Mouse (Mus musculus): ENCODE data around the gene Ccdc151. TPM values are rescaled to one million over a fixed set of nuclear protein-coding genes. Genes with fewer than 3 reads are reported as not detected.

Gene Ccdc151
- polyA plus RNA-seq, 1 experiment, result 38.5 TPM

- TF ChIP-seq POLR2A (IDR thresholded peaks at IDR 0.05; ENCODE audit: control insufficient read depth, low read depth, low read length) (no peak), CTCF (IDR thresholded peaks at IDR 0.05; ENCODE audit: control insufficient read depth, insufficient read depth, insufficient replicate concordance, low read depth, low read length) (no peak)
- no peak overlapping the region for H3K4me3 ChIP-seq (ENCODE audit: control insufficient read depth, low read depth, low read length)
- H3K36me3 ChIP-seq (ENCODE audit: control insufficient read depth, insufficient read depth, low read length), result no peaks in the 10 kb centered on the region
- no peak overlapping the region for H3K27ac ChIP-seq (ENCODE audit: control insufficient read depth, insufficient read depth, low read depth, low read length)
- no peaks in the 10 kb centered on the region for H3K27me3 ChIP-seq (ENCODE audit: control insufficient read depth, insufficient read depth, low read length)
- H3K4me1 ChIP-seq (ENCODE audit: control insufficient read depth, insufficient read depth, low read length), result peaks cover 14% of the 10 kb centered on the region
Measured at GRCm38 (mm10) chr9:21958372-21958771, 44.1 kb downstream of the Ccdc151 start.

GRCm38 (mm10) chr9:21955570-21956281 lies 46.7 kb downstream of the Ccdc151 start, which contains the start of gene Swsap1:
Gene Swsap1, plus strand, starts transcription at chr9:21955755.
- Histone ChIP-seq H3K27me3 (ENCODE audit: control insufficient read depth, insufficient read depth, low read length) (no peaks in the 10 kb centered on the region), H3K27ac (ENCODE audit: control insufficient read depth, insufficient read depth, low read depth, low read length) (peak within 1 kb of the TSS; percentile 95), H3K4me1 (ENCODE audit: control insufficient read depth, insufficient read depth, low read length) (peaks cover 8% of the 10 kb centered on the region), H3K36me3 (ENCODE audit: control insufficient read depth, insufficient read depth, low read length) (no peaks in the 10 kb centered on the region), H3K4me3 (ENCODE audit: control insufficient read depth, low read depth, low read length) (peak within 1 kb of the TSS; percentile 94)
- TF ChIP-seq POLR2A (IDR thresholded peaks at IDR 0.05; ENCODE audit: control insufficient read depth, low read depth, low read length) (peak; percentile 71; the same call in 1 of the 2 replicates), CTCF (IDR thresholded peaks at IDR 0.05; ENCODE audit: control insufficient read depth, insufficient read depth, insufficient replicate concordance, low read depth, low read length) (no peak)

GRCm38 (mm10) chr9:21955225-21955569 lies 47.2 kb downstream of the Ccdc151 start:
- TF ChIP-seq CTCF (IDR thresholded peaks at IDR 0.05; ENCODE audit: control insufficient read depth, insufficient read depth, insufficient replicate concordance, low read depth, low read length) (no peak), POLR2A (IDR thresholded peaks at IDR 0.05; ENCODE audit: control insufficient read depth, low read depth, low read length) (no peak)
- Histone ChIP-seq H3K27me3 (ENCODE audit: control insufficient read depth, insufficient read depth, low read length) (no peaks in the 10 kb centered on the region), H3K4me1 (ENCODE audit: control insufficient read depth, insufficient read depth, low read length) (peaks cover 3% of the 10 kb centered on the region; the same call in 1 of the 2 replicates), H3K36me3 (ENCODE audit: control insufficient read depth, insufficient read depth, low read length) (no peaks in the 10 kb centered on the region), H3K4me3 (ENCODE audit: control insufficient read depth, low read depth, low read length) (peak overlapping the region; percentile 94), H3K27ac (ENCODE audit: control insufficient read depth, insufficient read depth, low read depth, low read length) (peak overlapping the region; percentile 78)

GRCm38 (mm10) chr9:21954635-21955034 lies 47.8 kb downstream of the Ccdc151 start:
- H3K4me3 ChIP-seq (ENCODE audit: control insufficient read depth, low read depth, low read length), result no peak overlapping the region

GRCm38 (mm10) chr9:21953600-21953999 lies 48.8 kb downstream of the Ccdc151 start:
- Histone ChIP-seq H3K27ac (ENCODE audit: control insufficient read depth, insufficient read depth, low read depth, low read length) (no peak overlapping the region), H3K27me3 (ENCODE audit: control insufficient read depth, insufficient read depth, low read length) (no peaks in the 10 kb centered on the region), H3K4me3 (ENCODE audit: control insufficient read depth, low read depth, low read length) (no peak overlapping the region), H3K4me1 (ENCODE audit: control insufficient read depth, insufficient read depth, low read length) (peaks cover 3% of the 10 kb centered on the region), H3K36me3 (ENCODE audit: control insufficient read depth, insufficient read depth, low read length) (no peaks in the 10 kb centered on the region)
- TF ChIP-seq CTCF (IDR thresholded peaks at IDR 0.05; ENCODE audit: control insufficient read depth, insufficient read depth, insufficient replicate concordance, low read depth, low read length) (no peak), POLR2A (IDR thresholded peaks at IDR 0.05; ENCODE audit: control insufficient read depth, low read depth, low read length) (no peak)

More at GRCm38 (mm10) chr9:21954635-21955034, 47.8 kb downstream of the Ccdc151 start:
- no peak overlapping the region for H3K27ac ChIP-seq (ENCODE audit: control insufficient read depth, insufficient read depth, low read depth, low read length)
- H3K36me3 ChIP-seq (ENCODE audit: control insufficient read depth, insufficient read depth, low read length), result no peaks in the 10 kb centered on the region
- H3K4me1 ChIP-seq (ENCODE audit: control insufficient read depth, insufficient read depth, low read length), result peaks cover 3% of the 10 kb centered on the region; the same call in 1 of the 2 replicates
- H3K27me3 ChIP-seq (ENCODE audit: control insufficient read depth, insufficient read depth, low read length), result no peaks in the 10 kb centered on the region
- TF ChIP-seq CTCF (IDR thresholded peaks at IDR 0.05; ENCODE audit: control insufficient read depth, insufficient read depth, insufficient replicate concordance, low read depth, low read length) (no peak), POLR2A (IDR thresholded peaks at IDR 0.05; ENCODE audit: control insufficient read depth, low read depth, low read length) (no peak)

- no peaks in the 10 kb centered on the region for H3K36me3 ChIP-seq (ENCODE audit: control insufficient read depth, insufficient read depth, low read length)
- H3K27ac ChIP-seq (ENCODE audit: control insufficient read depth, insufficient read depth, low read depth, low read length), result no peak overlapping the region
- no peak for TF ChIP-seq POLR2A (IDR thresholded peaks at IDR 0.05; ENCODE audit: control insufficient read depth, low read depth, low read length)
- TF ChIP-seq CTCF (IDR thresholded peaks at IDR 0.05; ENCODE audit: control insufficient read depth, insufficient read depth, insufficient replicate concordance, low read depth, low read length), result peak; percentile 52; the same call in 1 of the 2 replicates
Measured at GRCm38 (mm10) chr9:21951977-21952376, 50.5 kb downstream of the Ccdc151 start.

GRCm38 (mm10) chr9:21950322-21950721 lies 52.1 kb downstream of the Ccdc151 start:
- Histone ChIP-seq H3K36me3 (ENCODE audit: control insufficient read depth, insufficient read depth, low read length) (no peaks in the 10 kb centered on the region), H3K27ac (ENCODE audit: control insufficient read depth, insufficient read depth, low read depth, low read length) (no peak overlapping the region), H3K27me3 (ENCODE audit: control insufficient read depth, insufficient read depth, low read length) (no peaks in the 10 kb centered on the region), H3K4me3 (ENCODE audit: control insufficient read depth, low read depth, low read length) (no peak overlapping the region), H3K4me1 (ENCODE audit: control insufficient read depth, insufficient read depth, low read length) (peaks cover 20% of the 10 kb centered on the region)
- peak; percentile 56; the same call in 1 of the 2 replicates for TF ChIP-seq CTCF (IDR thresholded peaks at IDR 0.05; ENCODE audit: control insufficient read depth, insufficient read depth, insufficient replicate concordance, low read depth, low read length)
- TF ChIP-seq POLR2A (IDR thresholded peaks at IDR 0.05; ENCODE audit: control insufficient read depth, low read depth, low read length), result no peak

More at GRCm38 (mm10) chr9:21951977-21952376, 50.5 kb downstream of the Ccdc151 start:
- Histone ChIP-seq H3K27me3 (ENCODE audit: control insufficient read depth, insufficient read depth, low read length) (no peaks in the 10 kb centered on the region), H3K4me3 (ENCODE audit: control insufficient read depth, low read depth, low read length) (no peak overlapping the region), H3K4me1 (ENCODE audit: control insufficient read depth, insufficient read depth, low read length) (peaks cover 17% of the 10 kb centered on the region)
